Mouse (Mus musculus) midbrain, embryonic 12.5 days (tissue): ENCODE results near the gene Syn2. TPM values are rescaled to one million over a fixed set of nuclear protein-coding genes. Genes with fewer than 3 reads are reported as not detected.

Source experiments
- ATAC-seq: fragments of 200-750 bp; cut with Nextera tagmentation; 2 replicates; pipeline ENCODE4 v1.8.0; 2017; ENCODE audit warnings: low read depth, moderate TSS enrichment, moderate library complexity; ENCODE audit not compliant: low FRiP score
- H3K27ac ChIP-seq: fragments of 300-500 bp; sonication (generic); replicated peaks from 2 replicates; pipeline ENCODE4 v1.5.1; 2016; ENCODE audit warnings: mild to moderate bottlenecking
- H3K27me3 ChIP-seq: fragments of 300-500 bp; sonication (generic); 2 replicates; pipeline ENCODE4 v1.6.1; 2016; ENCODE audit warnings: mild to moderate bottlenecking
- H3K36me3 ChIP-seq: fragments of 300-500 bp; sonication (generic); 2 replicates; pipeline ENCODE4 v1.6.1; 2016
- H3K4me1 ChIP-seq: fragments of 300-500 bp; sonication (generic); 2 replicates; pipeline ENCODE4 v1.6.1; 2016
- H3K4me2 ChIP-seq: fragments of 300-500 bp; sonication (generic); replicated peaks from 2 replicates; pipeline ENCODE4 v1.6.1; 2016; ENCODE audit warnings: mild to moderate bottlenecking, moderate library complexity
- H3K4me3 ChIP-seq: fragments of 300-500 bp; sonication (generic); 2 replicates; pipeline ENCODE4 v1.5.1; 2016; ENCODE audit warnings: mild to moderate bottlenecking
- H3K9ac ChIP-seq: fragments of 300-500 bp; sonication (generic); replicated peaks from 2 replicates; pipeline ENCODE4 v1.6.1; 2016; ENCODE audit warnings: mild to moderate bottlenecking, moderate library complexity
- H3K9me3 ChIP-seq: fragments of 300-500 bp; sonication (generic); 2 replicates; pipeline ENCODE4 v1.6.1; 2016; ENCODE audit warnings: mild to moderate bottlenecking
- WGBS: fragments of 180-500 bp; shearing (Covaris S2); methylation state at CpG from one replicate; pipeline ENCODE4 v1.1.7; 2016; 5-methylcytosine and 5-hydroxymethylcytosine counted together
- microRNA-seq: library from miRNA; unstranded; fragments of <30 nt; microRNA quantifications from one replicate; pipeline ENCODE4, GENCODE M21; 2017
- polyA plus RNA-seq: library from polyadenylated mRNA; unstranded; fragments of >200 nt; fragmentation: Nextera tagmentation; extraction: Ambion mirVana; gene quantifications from 2 replicates; pipeline ENCODE4 v1.2.1, GENCODE M21; 2016

The Syn2 gene
- polyA plus RNA-seq, 1 experiment from 2014 or later, result 6.6 TPM

DNA sequence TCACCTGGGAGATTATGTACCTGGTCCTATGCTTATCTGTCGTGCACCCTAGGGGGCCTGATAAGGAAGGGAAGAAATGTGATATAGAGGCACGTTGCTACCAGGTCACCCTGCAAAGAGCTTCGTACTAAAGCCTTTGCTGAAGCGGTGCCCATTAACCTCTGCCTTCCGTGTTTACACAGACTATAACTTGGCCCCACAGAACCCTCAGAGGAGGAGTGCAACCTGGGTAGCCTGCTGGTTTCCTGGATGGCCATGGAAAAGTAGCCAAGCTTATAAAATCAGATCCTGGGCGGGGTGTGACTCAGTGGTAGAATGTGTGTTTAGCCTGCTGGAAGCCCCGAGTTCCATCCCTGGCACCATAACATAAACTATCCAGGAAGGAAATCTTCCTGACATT lies 179.2 kb downstream of the Syn2 start:
- Histone ChIP-seq H3K27me3 (no peaks in the 10 kb centered on the region), H3K9ac (no peak overlapping the region), H3K4me2 (no peak overlapping the region), H3K4me3 (no peak overlapping the region), H3K27ac (no peak overlapping the region), H3K9me3 (no peaks in the 10 kb centered on the region), H3K4me1 (peaks cover 4% of the 10 kb centered on the region; the same call in 1 of the 2 replicates), H3K36me3 (no peaks in the 10 kb centered on the region)
- WGBS, result 83% methylated on average over 7 of the region's 7 CpGs
- no peak for ATAC-seq

DNA sequence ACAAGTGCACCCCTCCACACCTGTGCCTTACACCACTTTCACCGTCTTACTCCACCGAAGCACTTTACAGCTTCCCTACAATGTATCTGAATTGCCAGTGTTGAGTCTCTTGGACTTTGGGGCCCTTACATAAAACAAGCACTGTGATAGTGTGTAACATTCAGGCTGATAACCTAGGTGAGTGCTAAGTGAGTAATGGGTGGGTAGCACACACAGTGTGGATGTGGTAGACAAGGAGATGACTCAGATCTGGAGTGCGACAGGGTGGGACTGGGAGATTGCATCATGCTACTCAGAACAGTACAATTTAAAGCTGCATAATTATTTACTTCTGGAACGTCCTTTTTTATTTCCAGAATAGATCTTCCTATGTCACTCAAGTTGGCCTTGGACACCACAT lies 181.1 kb downstream of the Syn2 start:
- 93% methylated on average over 4 of the region's 4 CpGs for WGBS
- Histone ChIP-seq H3K4me2 (no peak overlapping the region), H3K27me3 (no peaks in the 10 kb centered on the region), H3K9me3 (no peaks in the 10 kb centered on the region), H3K36me3 (no peaks in the 10 kb centered on the region), H3K27ac (no peak overlapping the region), H3K4me3 (no peak overlapping the region), H3K9ac (no peak overlapping the region), H3K4me1 (peaks cover 4% of the 10 kb centered on the region; the same call in 1 of the 2 replicates)
- ATAC-seq, result no peak

DNA sequence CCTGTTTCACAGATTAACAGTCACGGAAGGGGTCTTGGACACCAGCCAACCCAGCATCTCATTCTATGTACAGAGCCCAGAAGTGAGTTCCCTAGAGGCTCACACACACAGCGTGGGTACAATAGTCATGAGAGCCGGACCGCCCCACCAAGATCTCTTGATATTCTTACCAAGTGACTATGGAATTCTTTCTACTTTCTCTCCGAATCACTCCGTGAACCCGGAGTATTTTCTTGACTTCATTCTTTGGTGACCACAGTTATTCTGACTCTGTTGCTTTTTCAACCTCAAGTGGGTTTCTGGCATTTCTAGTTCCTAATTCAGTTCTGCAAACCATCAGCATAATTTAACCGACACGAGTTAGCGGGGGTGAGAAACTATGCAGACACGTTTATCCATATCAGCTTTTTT lies 182.1 kb downstream of the Syn2 start:
- Histone ChIP-seq H3K9me3 (no peaks in the 10 kb centered on the region), H3K36me3 (no peaks in the 10 kb centered on the region), H3K27me3 (no peaks in the 10 kb centered on the region), H3K4me1 (peaks cover 4% of the 10 kb centered on the region; the same call in 1 of the 2 replicates), H3K27ac (no peak overlapping the region), H3K4me3 (no peak overlapping the region), H3K4me2 (no peak overlapping the region), H3K9ac (no peak overlapping the region)
- ATAC-seq, result no peak
- 84% methylated on average over 11 of the region's 11 CpGs for WGBS

DNA sequence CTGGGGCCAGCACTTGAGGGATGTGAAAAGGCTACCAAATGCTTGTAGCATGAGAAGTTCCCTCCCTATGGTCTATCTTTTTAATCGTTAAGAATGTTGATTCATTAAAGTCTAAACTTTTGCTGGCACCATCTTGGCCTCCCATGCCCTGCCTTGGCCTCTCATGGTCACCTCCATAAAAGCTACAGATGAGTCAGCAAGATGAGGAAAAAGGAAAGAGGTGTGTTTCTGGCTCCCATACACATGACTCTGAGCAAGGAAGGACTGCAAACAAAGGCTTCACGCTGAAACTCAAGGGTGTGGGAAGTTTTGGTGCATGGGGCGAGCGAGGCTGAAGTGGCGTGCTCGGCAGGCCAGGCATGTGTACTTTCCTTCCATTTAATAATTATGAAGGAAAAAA lies 184.1 kb downstream of the Syn2 start:
- Histone ChIP-seq H3K36me3 (no peaks in the 10 kb centered on the region), H3K4me1 (0 out of 2 replicates have a peak, but pooled peaks cover 9% of the 10 kb centered on the region), H3K9me3 (no peaks in the 10 kb centered on the region), H3K27ac (no peak overlapping the region), H3K27me3 (no peaks in the 10 kb centered on the region), H3K9ac (no peak overlapping the region), H3K4me2 (no peak overlapping the region), H3K4me3 (no peak overlapping the region)
- no peak for ATAC-seq
- 89% methylated on average over 6 of the region's 6 CpGs for WGBS

DNA sequence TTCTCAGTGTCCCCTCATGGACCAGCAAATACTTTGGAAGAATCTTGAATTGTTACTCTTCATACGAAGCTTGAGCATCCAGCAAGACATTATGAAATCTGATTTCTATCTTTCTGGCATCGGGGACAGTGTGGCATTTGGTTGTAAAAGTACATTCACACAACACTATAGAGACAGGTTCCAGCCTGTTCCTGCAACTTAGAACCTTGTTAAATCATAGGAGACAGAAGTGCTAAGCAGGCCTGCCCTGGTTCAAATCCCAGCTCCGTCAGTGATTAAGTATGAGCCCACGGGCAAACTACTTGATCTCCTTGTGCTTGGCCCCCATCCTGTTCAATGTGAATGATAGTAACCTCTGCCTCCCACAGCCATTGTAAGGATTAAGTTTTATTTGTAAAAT lies 185.0 kb downstream of the Syn2 start:
- H3K4me1 ChIP-seq, result 0 out of 2 replicates have a peak, but pooled peaks cover 9% of the 10 kb centered on the region
- no peak overlapping the region for H3K9ac ChIP-seq
- H3K4me3 ChIP-seq, result no peak overlapping the region
- H3K9me3 ChIP-seq, result no peaks in the 10 kb centered on the region
- no peaks in the 10 kb centered on the region for H3K36me3 ChIP-seq
- 88% methylated on average over 4 of the region's 4 CpGs for WGBS
- no peaks in the 10 kb centered on the region for H3K27me3 ChIP-seq
- no peak overlapping the region for H3K27ac ChIP-seq
- ATAC-seq, result no peak
- H3K4me2 ChIP-seq, result no peak overlapping the region

DNA sequence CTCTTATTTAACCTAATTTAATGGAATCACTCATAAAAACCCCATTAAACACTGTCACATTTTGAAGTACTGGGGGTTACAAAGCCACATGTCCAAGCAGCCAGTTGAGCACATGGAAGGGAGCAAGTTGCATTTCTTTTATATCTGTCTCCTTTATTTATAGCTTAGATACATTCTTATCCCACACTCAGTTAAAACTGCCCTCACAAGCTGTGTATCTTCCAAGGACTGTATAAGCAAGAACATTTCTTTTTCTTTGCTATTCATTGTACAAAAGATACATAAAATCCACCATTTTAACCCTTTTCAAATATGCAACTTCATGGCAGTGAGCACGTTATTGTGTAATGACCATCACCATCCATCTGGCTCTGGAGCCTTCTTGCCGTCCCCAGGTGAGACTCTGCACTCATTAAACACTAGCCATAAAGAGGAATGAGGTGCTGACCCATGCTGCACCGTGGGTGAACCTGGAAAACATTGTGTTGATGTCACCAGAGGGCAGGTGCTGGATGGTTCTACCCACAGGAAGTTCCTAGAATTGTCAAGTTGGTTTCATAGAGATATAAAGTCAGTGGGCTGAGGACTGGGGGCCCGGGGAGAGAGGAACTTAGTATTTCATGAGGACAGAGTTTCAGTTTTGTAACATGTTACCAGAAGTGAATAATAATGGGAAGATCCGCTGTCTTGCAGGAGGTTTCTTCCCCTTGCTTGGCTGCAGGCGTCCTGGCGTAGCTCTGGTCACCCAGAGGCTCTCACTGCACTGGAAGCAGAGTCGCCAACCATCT lies 186.4 kb downstream of the Syn2 start:
- Histone ChIP-seq H3K4me1 (0 out of 2 replicates have a peak, but pooled peaks cover 9% of the 10 kb centered on the region), H3K27me3 (no peaks in the 10 kb centered on the region), H3K4me3 (no peak overlapping the region), H3K9me3 (no peaks in the 10 kb centered on the region), H3K4me2 (no peak overlapping the region), H3K27ac (no peak overlapping the region), H3K36me3 (no peaks in the 10 kb centered on the region), H3K9ac (no peak overlapping the region)
- no peak for ATAC-seq
- 88% methylated on average over 8 of the region's 8 CpGs for WGBS

DNA sequence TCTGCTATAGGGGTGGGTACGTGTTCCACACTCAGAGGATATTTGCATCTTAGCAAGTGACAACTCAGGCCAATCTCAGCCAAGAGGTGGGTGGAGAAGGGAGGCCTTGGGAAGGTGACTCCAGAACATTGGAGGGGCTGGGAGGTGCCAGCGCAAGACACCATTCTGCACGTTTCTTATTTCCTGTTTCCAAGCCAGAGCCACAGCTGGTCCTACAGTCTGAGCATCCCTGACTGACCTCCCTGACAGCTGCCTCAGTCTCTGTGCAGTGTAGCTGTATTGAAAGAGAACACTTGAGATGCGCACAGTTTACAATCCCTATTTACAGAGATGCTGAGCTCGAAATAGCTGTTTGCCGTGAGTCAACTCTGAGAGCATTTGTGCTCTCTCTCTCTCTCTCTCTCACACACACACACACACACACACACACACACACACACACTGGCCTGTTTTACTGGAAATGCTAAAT lies 187.2 kb downstream of the Syn2 start:
- Histone ChIP-seq H3K9ac (no peak overlapping the region), H3K4me2 (no peak overlapping the region), H3K27ac (no peak overlapping the region), H3K4me3 (no peak overlapping the region), H3K9me3 (no peaks in the 10 kb centered on the region), H3K4me1 (0 out of 2 replicates have a peak, but pooled peaks cover 9% of the 10 kb centered on the region), H3K27me3 (no peaks in the 10 kb centered on the region), H3K36me3 (no peaks in the 10 kb centered on the region)
- WGBS, result 73% methylated on average over 6 of the region's 6 CpGs
- ATAC-seq, result no peak

DNA sequence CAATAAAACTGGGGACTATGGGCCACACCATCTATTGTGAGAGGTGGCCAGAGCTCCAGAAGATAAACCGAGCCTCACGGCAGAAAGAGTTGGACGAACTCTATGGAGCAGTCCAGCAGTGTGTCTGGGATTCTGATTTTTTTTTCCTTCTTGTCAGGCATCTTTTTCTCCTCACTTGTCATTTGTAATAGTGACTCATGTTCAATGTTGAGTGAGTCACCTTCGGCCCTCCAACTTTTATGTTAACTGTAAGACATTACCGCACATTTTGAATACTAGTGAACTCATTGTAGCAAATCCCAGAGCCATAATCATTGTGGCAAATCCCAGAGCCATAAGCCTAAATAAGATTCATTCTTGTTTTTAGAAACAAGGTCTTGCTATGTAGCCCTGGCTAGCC lies 188.3 kb downstream of the Syn2 start:
- no peaks in the 10 kb centered on the region for H3K27me3 ChIP-seq
- 94% methylated on average over 5 of the region's 5 CpGs for WGBS
- 0 out of 2 replicates have a peak, but pooled peaks cover 9% of the 10 kb centered on the region for H3K4me1 ChIP-seq
- H3K4me3 ChIP-seq, result no peak overlapping the region
- no peak overlapping the region for H3K27ac ChIP-seq
- no peak overlapping the region for H3K9ac ChIP-seq
- H3K9me3 ChIP-seq, result peaks cover 4% of the 10 kb centered on the region; the same call in 1 of the 2 replicates
- H3K36me3 ChIP-seq, result no peaks in the 10 kb centered on the region
- H3K4me2 ChIP-seq, result no peak overlapping the region
- ATAC-seq, result no peak

DNA sequence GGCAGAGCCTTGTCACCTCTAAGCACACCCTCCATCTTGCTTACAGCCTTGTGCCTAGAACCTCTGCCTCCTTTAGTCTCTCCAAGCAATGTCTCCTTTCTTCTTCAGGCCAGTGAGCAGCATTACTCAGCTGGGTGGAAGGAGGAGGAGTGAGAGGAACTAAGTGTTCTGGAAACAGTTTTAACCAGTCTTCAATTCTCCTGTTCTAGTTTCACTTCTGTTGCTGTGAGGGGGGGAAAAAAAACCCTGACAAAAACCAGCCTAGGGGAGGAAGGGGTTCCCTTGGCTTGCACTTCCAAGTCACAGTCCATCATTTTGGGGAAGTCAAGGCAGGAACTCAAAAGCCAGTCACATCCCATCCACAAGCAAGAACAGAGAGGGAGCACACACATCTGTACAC lies 196.3 kb downstream of the Syn2 start:
- no peak overlapping the region for H3K4me3 ChIP-seq
- H3K9ac ChIP-seq, result no peak overlapping the region
- H3K36me3 ChIP-seq, result no peaks in the 10 kb centered on the region
- H3K9me3 ChIP-seq, result peaks cover 4% of the 10 kb centered on the region; the same call in 1 of the 2 replicates
- no peak overlapping the region for H3K4me2 ChIP-seq
- 0 out of 2 replicates have a peak, but pooled peaks cover 3% of the 10 kb centered on the region for H3K4me1 ChIP-seq
- no peak overlapping the region for H3K27ac ChIP-seq
- no peak for ATAC-seq
- H3K27me3 ChIP-seq, result no peaks in the 10 kb centered on the region

Small RNAs within 50 kb of the gene (microRNA-seq; reads per million reads assigned to microRNA genes)
- gene Gm24767, result not detected

Other genes with a start within 250 kb of the Syn2 start
- gene Vgll4, start 164.9 kb upstream of the Syn2 start, polyA plus RNA-seq, result 79.2 and 85.6 TPM in 2 replicates
- gene Tamm41, start 97.0 kb upstream of the Syn2 start, polyA plus RNA-seq, result 62.3 and 63.0 TPM in 2 replicates
- not detected in 2 replicates for gene Gm17482, start 92.4 kb downstream of the Syn2 start, polyA plus RNA-seq
- 0.31 and 0.47 TPM in 2 replicates for gene Timp4, start 117.3 kb downstream of the Syn2 start, polyA plus RNA-seq
- gene Pparg, start 226.0 kb downstream of the Syn2 start, polyA plus RNA-seq, result 0.32 TPM in 1 of 2 replicates, not detected in the other